ENCODE assay signal across 12 mouse cellular contexts in the genomic region with DNA sequence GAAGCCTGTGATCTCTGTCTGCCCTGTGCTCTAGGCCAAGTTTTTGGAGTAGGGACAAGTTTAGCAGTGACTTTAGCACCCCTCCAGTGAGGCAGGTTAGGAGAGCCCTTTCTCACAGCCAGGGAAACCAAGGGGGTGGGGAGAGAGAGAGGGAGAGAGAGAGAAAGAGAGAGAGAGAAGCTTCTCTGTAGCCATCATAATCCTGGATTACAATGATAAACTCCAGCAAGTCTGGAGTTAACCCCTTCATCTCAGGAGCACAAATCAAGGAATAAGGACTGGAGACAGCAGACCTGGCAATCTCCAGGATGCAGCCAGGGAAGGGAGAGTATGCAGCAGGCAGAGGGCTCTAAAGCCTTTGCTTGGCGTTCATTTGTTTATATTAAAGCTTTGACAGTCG. TPM values are rescaled to one million over a fixed set of nuclear protein-coding genes. Genes with fewer than 3 reads are reported as not detected.
A peak's percentile ranks its signal among the peaks of the same experiment; 100 is the strongest.
DNase-seq lines count a peak whose midpoint lies in the region; ATAC-seq and TF ChIP-seq lines count a peak whose summit lies in the region.
"Had no signal": no experiment of that assay in that cellular context is flagged by ENCODE, and none has a peak within 500 bp of the region (broad histone marks: within the 10 kb centered on the region; RNA-seq: fewer than 3 reads in every experiment).

No protein-coding gene starts in this region.

- H3K27me3 ChIP-seq in heart, embryonic 14.5 days (ENCODE audit: control insufficient read depth, insufficient read depth, low read length) = no peaks in the 10 kb centered on the region
- H3K27me3 ChIP-seq in embryonic facial prominence, embryonic 12.5 days = no peaks in the 10 kb centered on the region
- H3K27me3 ChIP-seq in limb, embryonic 13.5 days = no peaks in the 10 kb centered on the region
- H3K27me3 ChIP-seq: Patski had no signal

- DNase-seq in heart, adult 18-20 months = no peak
- DNase-seq in urinary bladder, adult 18-20 months (ENCODE audit: low spot score in 2 of 2) = no peak
- no peak for DNase-seq in lung, adult 18-20 months
- DNase-seq: gastrocnemius, postnatal 14 days; right cerebral cortex, postnatal 25 days had no signal

- no peak for TF ChIP-seq CTCF in cortical plate, adult 2 months (IDR thresholded peaks at IDR 0.05; ENCODE audit: extremely low read depth, insufficient read depth, low read length)

- peaks cover 62 to 71% of the 10 kb centered on the region in 2 experiments for H3K4me1 ChIP-seq in heart, embryonic 14.5 days (ENCODE audit: control insufficient read depth in 2 of 2, insufficient read depth in 2 of 2, low read length in 2 of 2)
- peaks cover 23% of the 10 kb centered on the region for H3K4me1 ChIP-seq in cortical plate, adult 2 months (ENCODE audit: control insufficient read depth, insufficient read depth, low read length)
- H3K4me1 ChIP-seq in embryonic facial prominence, embryonic 12.5 days = peaks cover 54% of the 10 kb centered on the region
- H3K4me1 ChIP-seq in limb, embryonic 13.5 days = peaks cover 97% of the 10 kb centered on the region

- H3K9ac ChIP-seq in heart, embryonic 14.5 days (ENCODE audit: low read length) = peak overlapping the region; percentile 50
- H3K9ac ChIP-seq in embryonic facial prominence, embryonic 12.5 days = no peak overlapping the region
- H3K9ac ChIP-seq in limb, embryonic 13.5 days = no peak overlapping the region

- peak overlapping the region; percentile 96 to 99 for H3K27ac ChIP-seq in heart, embryonic 14.5 days (replicated peaks in 1 of 2; ENCODE audit: control insufficient read depth in 1 of 2, insufficient read depth in 1 of 2, low read depth in 2 of 2, low read length in 2 of 2)
- H3K27ac ChIP-seq in cortical plate, adult 2 months (ENCODE audit: insufficient read depth, low read length) = 0 out of 2 replicates have a peak overlapping the region, but pooled peaks have one; percentile 4
- peak overlapping the region; percentile 74; the same call in 1 of the 2 replicates for H3K27ac ChIP-seq in embryonic facial prominence, embryonic 12.5 days
- H3K27ac ChIP-seq in limb, embryonic 13.5 days = peak overlapping the region; percentile 33; the same call in 1 of the 2 replicates
- H3K27ac ChIP-seq: macrophage had no signal

- H3K4me3 ChIP-seq in heart, embryonic 14.5 days (ENCODE audit: control insufficient read depth in 1 of 2, insufficient read depth in 1 of 2, low read depth in 1 of 2, low read length in 2 of 2) = no peak overlapping the region
- no peak overlapping the region for H3K4me3 ChIP-seq in cortical plate, adult 2 months (ENCODE audit: insufficient read depth, low read length)
- H3K4me3 ChIP-seq in embryonic facial prominence, embryonic 12.5 days = no peak overlapping the region
- no peak overlapping the region for H3K4me3 ChIP-seq in limb, embryonic 13.5 days

- no peak for ATAC-seq in heart, embryonic 14.5 days (ENCODE audit: insufficient number of reproducible peaks, insufficient read depth, low FRiP score, low read depth)
- ATAC-seq in embryonic facial prominence, embryonic 12.5 days (ENCODE audit: insufficient number of reproducible peaks, insufficient read depth, low FRiP score, low TSS enrichment) = no peak
- no peak for ATAC-seq in limb, embryonic 13.5 days (ENCODE audit: low FRiP score, low read depth)
- ATAC-seq: intestine, embryonic 16.5 days; Patski had no signal

- WGBS in heart, embryonic 14.5 days = 40% methylated on average over 2 of the region's 2 CpGs
- WGBS in embryonic facial prominence, embryonic 12.5 days = 27% methylated on average over 2 of the region's 2 CpGs
- 28% methylated on average over 2 of the region's 2 CpGs for WGBS in limb, embryonic 13.5 days

- peaks cover 51% of the 10 kb centered on the region for H3K36me3 ChIP-seq in heart, embryonic 14.5 days (ENCODE audit: control insufficient read depth, insufficient read depth, low read length)
- 0 out of 2 replicates have a peak, but pooled peaks cover 4% of the 10 kb centered on the region for H3K36me3 ChIP-seq in embryonic facial prominence, embryonic 12.5 days
- peaks cover 54% of the 10 kb centered on the region for H3K36me3 ChIP-seq in limb, embryonic 13.5 days

- no peak overlapping the region; the same call in 1 of the 2 replicates for H3K4me2 ChIP-seq in heart, embryonic 14.5 days (ENCODE audit: low read length)
- no peak overlapping the region for H3K4me2 ChIP-seq in embryonic facial prominence, embryonic 12.5 days (replicated peaks)
- H3K4me2 ChIP-seq in limb, embryonic 13.5 days (replicated peaks) = no peak overlapping the region

- TF ChIP-seq POLR2A in cortical plate, adult 2 months (IDR thresholded peaks at IDR 0.05; ENCODE audit: extremely low read depth, insufficient read depth, low read length) = no peak

- H3K9me3 ChIP-seq in heart, embryonic 14.5 days (ENCODE audit: control insufficient read depth, low read length) = no peaks in the 10 kb centered on the region
- H3K9me3 ChIP-seq in embryonic facial prominence, embryonic 12.5 days = no peaks in the 10 kb centered on the region
- H3K9me3 ChIP-seq in limb, embryonic 13.5 days = no peaks in the 10 kb centered on the region

RNA-seq across cellular contexts. Expression of gene BC034090, which starts 8.6 kb away (rescaled TPM):
- 6.9 and 7.2 TPM in 2 replicates for polyA plus RNA-seq in heart, embryonic 14.5 days (2014; fragmentation: Nextera tagmentation; extraction: Ambion mirVana)
- total RNA-seq in heart, adult 18-20 months (2021) = 10 to 100 TPM; 28.5 to 31.8 TPM
- 13.2 and 14.2 TPM in 2 replicates for polyA plus RNA-seq in cortical plate, adult 2 months (2012; rRNA removed)
- polyA plus RNA-seq in embryonic facial prominence, embryonic 12.5 days (2016; fragmentation: Nextera tagmentation; extraction: Ambion mirVana) = 6.8 and 6.9 TPM in 2 replicates
- 8.5 and 9.1 TPM in 2 replicates for polyA plus RNA-seq in limb, embryonic 13.5 days (2015; fragmentation: Nextera tagmentation; extraction: Ambion mirVana)
- polyA plus RNA-seq: macrophage had no signal

Comparison
In these comparisons a context has a peak if more than half of its experiments do, and no peak if none do; other contexts are left out.
1. H3K27ac ChIP-seq: peak in every context shown above with its lines; median percentile 98 in heart, embryonic 14.5 days; 74 in embryonic facial prominence, embryonic 12.5 days; 33 in limb, embryonic 13.5 days; 4 in cortical plate, adult 2 months.